Mouse (Mus musculus) lung, postnatal 0 days (tissue): ENCODE measurements around the gene Dlg2. TPM values are rescaled to one million over a fixed set of nuclear protein-coding genes. Genes with fewer than 3 reads are reported as not detected.
A peak's percentile ranks its signal among the peaks of the same experiment; 100 is the strongest.

Experiments
- ATAC-seq: fragments of 200-750 bp; cut with Nextera tagmentation; 2 replicates; pipeline ENCODE4 v1.8.0; 2017; ENCODE audit warnings: moderate library complexity
- DNase-seq: peaks from one replicate; pipeline ENCODE4 v3.0.0-alpha.2; 2016; ENCODE audit warnings: low spot score
- H3K27ac ChIP-seq: fragments of 300-500 bp; sonication (generic); 2 replicates; pipeline ENCODE4 v1.5.1; 2014; ENCODE audit warnings: antibody characterized with exemption, mild to moderate bottlenecking, low read length, mixed read lengths
- H3K27me3 ChIP-seq: fragments of 300-500 bp; sonication (generic); replicated peaks from 2 replicates; pipeline ENCODE4 v1.6.1; 2014; ENCODE audit warnings: low read length, mixed read lengths; ENCODE audit not compliant: insufficient read depth
- H3K36me3 ChIP-seq: fragments of 300-500 bp; sonication (generic); 2 replicates; pipeline ENCODE4 v1.6.1; 2014; ENCODE audit warnings: low read length, mixed read lengths; ENCODE audit not compliant: insufficient read depth
- H3K4me1 ChIP-seq: fragments of 300-500 bp; sonication (generic); 2 replicates; pipeline ENCODE4 v1.6.1; 2014; ENCODE audit warnings: antibody characterized with exemption, low read depth, low read length, mixed read lengths; ENCODE audit not compliant: insufficient read depth
- H3K4me2 ChIP-seq: fragments of 300-500 bp; sonication (generic); replicated peaks from 2 replicates; pipeline ENCODE4 v1.6.1; 2014; ENCODE audit warnings: low read depth, mild to moderate bottlenecking, low read length, moderate library complexity, mixed read lengths
- H3K4me3 ChIP-seq: fragments of 300-500 bp; sonication (generic); 2 replicates; pipeline ENCODE4 v1.5.1; 2014; ENCODE audit warnings: low read depth, low read length
- H3K9ac ChIP-seq: fragments of 300-500 bp; sonication (generic); replicated peaks from 2 replicates; pipeline ENCODE4 v1.6.1; 2014; ENCODE audit warnings: low read depth, mild to moderate bottlenecking
- H3K9me3 ChIP-seq: fragments of 300-500 bp; sonication (generic); 2 replicates; pipeline ENCODE4 v1.6.1; 2016; ENCODE audit warnings: low read length, mixed read lengths
- CTCF ChIP-seq: IDR thresholded peaks from 2 replicates; pipeline ENCODE4 v1.5.1; 2016; ENCODE audit warnings: antibody characterized with exemption, mild to moderate bottlenecking
- EP300 ChIP-seq: IDR thresholded peaks from 2 replicates; pipeline ENCODE4 v1.6.1; 2016; ENCODE audit warnings: antibody characterized with exemption, mild to moderate bottlenecking, control low read depth
- WGBS: fragments of 180-500 bp; shearing (Covaris S2); extraction: QIAGEN DNeasy Blood & Tissue Kit; methylation state at CpG from one replicate; pipeline ENCODE4 v1.1.7; 2014; 5-methylcytosine and 5-hydroxymethylcytosine counted together
- polyA plus RNA-seq: library from polyadenylated mRNA; unstranded; fragments of >200 nt; fragmentation: Nextera tagmentation; extraction: Ambion mirVana; gene quantifications from 2 replicates; pipeline ENCODE4 v1.2.1, GENCODE M21; 2015

The Dlg2 gene
- polyA plus RNA-seq, 1 experiment from 2014 or later = 0.43 TPM

- H3K4me3 ChIP-seq = no peak overlapping the region
- H3K9ac ChIP-seq = no peak overlapping the region
- no peak overlapping the region for H3K4me2 ChIP-seq
- H3K36me3 ChIP-seq = no peaks in the 10 kb centered on the region
- no peaks in the 10 kb centered on the region for H3K27me3 ChIP-seq
- H3K27ac ChIP-seq = no peak overlapping the region
- no peaks in the 10 kb centered on the region for H3K4me1 ChIP-seq
- no peak for DNase-seq
- no peak for ATAC-seq
- H3K9me3 ChIP-seq = no peaks in the 10 kb centered on the region
- WGBS = 65% methylated on average over 5 of the region's 5 CpGs
- TF ChIP-seq CTCF (no peak), EP300 (no peak)
Observed at GRCm38 (mm10) chr7:91591261-91592170, 1115.0 kb downstream of the Dlg2 start.

- no peak for ATAC-seq
- no peaks in the 10 kb centered on the region for H3K9me3 ChIP-seq
- no peak overlapping the region for H3K4me2 ChIP-seq
- no peak overlapping the region for H3K9ac ChIP-seq
- H3K4me3 ChIP-seq = no peak overlapping the region
- TF ChIP-seq CTCF (no peak), EP300 (no peak)
- no peaks in the 10 kb centered on the region for H3K36me3 ChIP-seq
- no peak for DNase-seq
- WGBS = 45% methylated on average over 4 of the region's 4 CpGs
- H3K27me3 ChIP-seq = no peaks in the 10 kb centered on the region
- no peaks in the 10 kb centered on the region for H3K4me1 ChIP-seq
- no peak overlapping the region for H3K27ac ChIP-seq
Observed at GRCm38 (mm10) chr7:91598549-91598948, 1122.1 kb downstream of the Dlg2 start.

DNA sequence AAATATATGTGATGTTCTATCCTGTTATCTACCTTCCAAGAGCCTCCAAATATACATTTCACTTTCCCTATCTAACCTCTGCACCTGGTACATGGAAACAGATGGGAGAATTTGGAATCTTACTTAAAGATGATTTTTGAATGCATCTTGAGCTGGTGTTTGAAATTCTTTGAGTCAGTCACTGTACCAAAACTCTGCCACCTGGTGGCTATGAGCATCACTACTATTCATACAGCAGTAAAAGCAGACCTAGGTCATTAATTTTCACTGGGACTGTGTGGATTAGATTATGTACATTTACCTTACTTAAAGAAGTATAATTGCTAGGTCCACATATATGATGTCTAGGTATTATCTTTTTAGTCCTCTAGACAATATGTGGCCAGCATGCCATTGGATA is 1124.8 kb downstream of the Dlg2 start:
- Histone ChIP-seq H3K4me1 (no peaks in the 10 kb centered on the region), H3K27ac (no peak overlapping the region), H3K27me3 (no peaks in the 10 kb centered on the region), H3K9ac (no peak overlapping the region), H3K9me3 (no peaks in the 10 kb centered on the region), H3K4me2 (no peak overlapping the region), H3K4me3 (no peak overlapping the region), H3K36me3 (no peaks in the 10 kb centered on the region)
- ATAC-seq = no peak
- TF ChIP-seq EP300 (no peak), CTCF (peak; percentile 44)
- DNase-seq = no peak

- Histone ChIP-seq H3K27me3 (no peaks in the 10 kb centered on the region), H3K4me1 (no peaks in the 10 kb centered on the region), H3K9me3 (no peaks in the 10 kb centered on the region), H3K4me3 (no peak overlapping the region), H3K36me3 (no peaks in the 10 kb centered on the region), H3K27ac (no peak overlapping the region), H3K9ac (no peak overlapping the region), H3K4me2 (no peak overlapping the region)
- DNase-seq (no peak), ATAC-seq (no peak)
- WGBS = 56% methylated on average over 4 of the region's 4 CpGs
- no peak for TF ChIP-seq EP300
- TF ChIP-seq CTCF = no peak
Observed at GRCm38 (mm10) chr7:91603561-91603960, 1127.1 kb downstream of the Dlg2 start.

GRCm38 (mm10) chr7:91653033-91653432 is 1176.6 kb downstream of the Dlg2 start:
- Histone ChIP-seq H3K4me3 (no peak overlapping the region), H3K27ac (no peak overlapping the region), H3K9me3 (no peaks in the 10 kb centered on the region), H3K27me3 (no peaks in the 10 kb centered on the region), H3K4me2 (no peak overlapping the region), H3K36me3 (no peaks in the 10 kb centered on the region), H3K4me1 (no peaks in the 10 kb centered on the region), H3K9ac (no peak overlapping the region)
- no peak for ATAC-seq
- TF ChIP-seq EP300 = no peak
- TF ChIP-seq CTCF = no peak
- DNase-seq = no peak
- 60% methylated on average over 1 of the region's 1 CpGs for WGBS

GRCm38 (mm10) chr7:91659498-91659897 is 1183.0 kb downstream of the Dlg2 start:
- no peaks in the 10 kb centered on the region for H3K36me3 ChIP-seq
- no peaks in the 10 kb centered on the region for H3K9me3 ChIP-seq
- no peak for TF ChIP-seq EP300
- no peak for TF ChIP-seq CTCF
- no peaks in the 10 kb centered on the region for H3K4me1 ChIP-seq
- DNase-seq = no peak
- H3K27me3 ChIP-seq = no peaks in the 10 kb centered on the region
- no peak overlapping the region for H3K4me2 ChIP-seq
- WGBS = 57% methylated on average over 2 of the region's 2 CpGs
- H3K4me3 ChIP-seq = no peak overlapping the region
- ATAC-seq = no peak
- H3K9ac ChIP-seq = no peak overlapping the region
- H3K27ac ChIP-seq = no peak overlapping the region
